Mouse (Mus musculus) heart, embryonic 13.5 days (tissue): ENCODE data around the gene Epor. TPM values are rescaled to one million over a fixed set of nuclear protein-coding genes. Genes with fewer than 3 reads are reported as not detected.
A peak's percentile ranks its signal among the peaks of the same experiment; 100 is the strongest.

Experiments used
- ATAC-seq: fragments of 200-750 bp; cut with Nextera tagmentation; 2 replicates; pipeline ENCODE4 v1.8.0; 2017; ENCODE audit warnings: moderate TSS enrichment; ENCODE audit not compliant: insufficient number of reproducible peaks, low FRiP score, low TSS enrichment; ENCODE audit errors: extremely low read depth
- H3K27ac ChIP-seq: fragments of 300-500 bp; sonication (generic); replicated peaks from 2 replicates; pipeline ENCODE4 v1.5.1; 2015; ENCODE audit warnings: moderate library complexity, mild to moderate bottlenecking, inconsistent platforms
- H3K27me3 ChIP-seq: fragments of 300-500 bp; sonication (generic); replicated peaks from 2 replicates; pipeline ENCODE4 v1.6.1; 2015; ENCODE audit warnings: mild to moderate bottlenecking, inconsistent platforms
- H3K36me3 ChIP-seq: fragments of 300-500 bp; sonication (generic); 2 replicates; pipeline ENCODE4 v1.6.1; 2015; ENCODE audit warnings: mild to moderate bottlenecking, inconsistent platforms
- H3K4me1 ChIP-seq: fragments of 300-500 bp; sonication (generic); 2 replicates; pipeline ENCODE4 v1.6.1; 2015; ENCODE audit warnings: inconsistent platforms
- H3K4me2 ChIP-seq: fragments of 300-500 bp; sonication (generic); 2 replicates; pipeline ENCODE4 v1.6.1; 2015; ENCODE audit warnings: inconsistent platforms, mild to moderate bottlenecking, moderate library complexity
- H3K4me3 ChIP-seq: fragments of 300-500 bp; sonication (generic); 2 replicates; pipeline ENCODE4 v1.5.1; 2015; ENCODE audit warnings: moderate library complexity, mild to moderate bottlenecking, inconsistent platforms
- H3K9ac ChIP-seq: fragments of 300-500 bp; sonication (generic); 2 replicates; pipeline ENCODE4 v1.6.1; 2015; ENCODE audit warnings: inconsistent platforms, mild to moderate bottlenecking, moderate library complexity
- H3K9me3 ChIP-seq: fragments of 300-500 bp; sonication (generic); 2 replicates; pipeline ENCODE4 v1.6.1; 2016; ENCODE audit warnings: inconsistent platforms
- WGBS: fragments of 180-500 bp; shearing (Covaris S2); methylation state at CpG from one replicate; pipeline ENCODE4 v1.1.7; 2015; ENCODE audit warnings: mixed read lengths; 5-methylcytosine and 5-hydroxymethylcytosine counted together
- polyA plus RNA-seq: library from polyadenylated mRNA; unstranded; fragments of >200 nt; fragmentation: Nextera tagmentation; extraction: Ambion mirVana; gene quantifications from 2 replicates; pipeline ENCODE4 v1.2.1, GENCODE M21; 2015

Gene Epor
- 7.3 and 8.5 TPM in 2 replicates for polyA plus RNA-seq

DNA sequence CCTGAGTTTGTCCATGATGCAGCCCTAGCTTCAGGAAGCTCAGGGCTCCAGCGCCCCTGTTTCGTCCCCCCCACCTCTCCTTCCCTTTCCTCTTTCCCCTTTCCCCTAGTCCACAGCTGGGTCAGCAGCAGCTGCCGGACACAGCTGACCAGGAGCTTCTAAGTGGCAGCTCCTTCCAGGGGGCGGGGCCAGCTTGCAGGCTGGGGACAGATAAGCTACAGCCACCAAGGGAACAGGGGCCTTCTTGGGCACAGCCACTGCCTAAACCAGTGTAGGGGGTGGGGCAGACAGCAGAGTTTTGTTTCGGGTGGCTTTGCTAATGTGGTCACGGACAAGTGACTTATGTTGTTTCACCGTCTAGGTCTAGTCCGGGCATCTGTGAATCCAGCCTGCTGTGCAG lies at the start of gene Epor:
TSS of gene Epor (minus strand) at position 90 of the 400 bp plus-strand sequence.
- ATAC-seq, result peak; percentile 79

DNA sequence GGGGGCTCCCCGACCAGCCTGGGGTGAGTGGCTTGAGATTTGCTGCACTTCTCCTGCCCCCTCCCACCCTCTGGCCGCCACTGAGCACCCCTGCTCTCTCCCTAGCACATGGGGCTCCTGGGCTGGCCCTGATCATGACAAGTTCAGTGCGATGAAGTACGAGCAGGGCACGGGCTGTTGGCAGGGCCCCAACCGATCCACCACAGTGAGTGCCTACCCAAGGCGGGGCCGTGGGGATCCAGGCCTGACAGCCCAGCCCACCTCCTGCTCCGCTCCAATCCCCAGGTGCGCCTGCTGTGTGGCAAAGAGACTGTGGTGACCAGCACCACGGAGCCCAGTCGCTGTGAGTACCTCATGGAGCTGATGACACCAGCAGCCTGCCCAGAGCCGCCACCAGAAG lies 49.4 kb upstream of the Epor start:
- peaks cover 71% of the 10 kb centered on the region for H3K36me3 ChIP-seq
- H3K4me1 ChIP-seq, result no peaks in the 10 kb centered on the region
- no peak overlapping the region for H3K4me2 ChIP-seq
- no peaks in the 10 kb centered on the region for H3K27me3 ChIP-seq
- WGBS, result 93% methylated on average over 13 of the region's 13 CpGs
- no peak for ATAC-seq
- no peak overlapping the region for H3K9ac ChIP-seq
- no peak overlapping the region for H3K27ac ChIP-seq
- H3K4me3 ChIP-seq, result no peak overlapping the region
- no peaks in the 10 kb centered on the region for H3K9me3 ChIP-seq

More for the DNA sequence above, at the start of gene Epor:
- Histone ChIP-seq H3K9me3 (no peaks in the 10 kb centered on the region), H3K27me3 (peaks cover 36% of the 10 kb centered on the region), H3K36me3 (peaks cover 12% of the 10 kb centered on the region; the same call in 1 of the 2 replicates), H3K4me1 (peaks cover 39% of the 10 kb centered on the region), H3K4me2 (peak within 1 kb of the TSS; percentile 81), H3K27ac (peak within 1 kb of the TSS; percentile 71), H3K9ac (peak within 1 kb of the TSS; percentile 74), H3K4me3 (peak within 1 kb of the TSS; percentile 54)
- WGBS, result 5% methylated on average over 8 of the region's 8 CpGs

DNA sequence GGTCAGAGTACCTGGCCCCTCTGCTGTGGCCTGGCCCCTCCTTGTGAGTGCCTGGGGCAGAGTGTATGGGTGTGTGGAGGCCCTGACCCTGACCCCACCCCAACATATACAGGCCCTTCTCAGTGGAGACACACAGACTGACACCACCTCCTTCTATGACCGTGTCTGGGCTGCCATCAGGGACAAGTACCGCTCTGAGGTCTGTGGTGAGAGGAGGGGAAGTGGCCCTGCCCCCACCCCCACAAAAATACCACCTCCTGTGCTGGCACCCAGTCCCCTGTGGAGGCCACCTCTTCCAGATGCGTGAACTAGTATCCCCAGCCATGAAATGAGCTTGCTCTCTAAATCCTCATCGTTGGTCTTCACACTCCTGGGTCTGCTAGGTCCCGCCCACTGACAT lies 47.7 kb upstream of the Epor start:
- no peak for ATAC-seq
- Histone ChIP-seq H3K4me3 (no peak overlapping the region), H3K4me2 (no peak overlapping the region), H3K27ac (no peak overlapping the region), H3K4me1 (no peaks in the 10 kb centered on the region), H3K9ac (no peak overlapping the region), H3K36me3 (peaks cover 88% of the 10 kb centered on the region), H3K9me3 (no peaks in the 10 kb centered on the region), H3K27me3 (no peaks in the 10 kb centered on the region)
- WGBS, result 85% methylated on average over 5 of the region's 5 CpGs

DNA sequence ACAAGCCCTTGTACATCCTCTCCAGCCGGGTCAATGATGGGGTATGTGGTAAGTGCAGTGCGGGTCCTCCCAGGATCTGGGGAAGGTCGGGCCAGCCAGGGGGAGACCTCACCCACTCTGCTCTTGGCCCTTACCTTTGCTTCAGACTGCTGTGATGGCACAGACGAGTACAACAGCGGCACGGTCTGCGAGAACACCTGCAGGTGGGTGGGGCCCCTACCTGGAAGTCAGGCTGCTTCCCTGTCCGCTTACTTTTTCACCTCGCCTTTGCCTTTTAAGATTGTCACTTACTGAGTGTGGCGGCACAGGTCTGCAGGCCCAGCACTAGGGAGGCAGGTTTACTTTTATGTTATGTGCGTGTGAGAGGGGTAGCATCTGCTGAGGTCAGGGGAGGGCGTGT lies 41.2 kb upstream of the Epor start:
- no peak overlapping the region for H3K27ac ChIP-seq
- H3K27me3 ChIP-seq, result peaks cover 7% of the 10 kb centered on the region; the same call in 1 of the 2 replicates
- no peaks in the 10 kb centered on the region for H3K9me3 ChIP-seq
- H3K4me2 ChIP-seq, result no peak overlapping the region
- 91% methylated on average over 12 of the region's 12 CpGs for whole genome bisulfite sequencing
- ATAC-seq, result no peak
- H3K36me3 ChIP-seq, result peaks cover 57% of the 10 kb centered on the region
- H3K4me3 ChIP-seq, result no peak overlapping the region
- peaks cover 22% of the 10 kb centered on the region for H3K4me1 ChIP-seq
- H3K9ac ChIP-seq, result no peak overlapping the region

DNA sequence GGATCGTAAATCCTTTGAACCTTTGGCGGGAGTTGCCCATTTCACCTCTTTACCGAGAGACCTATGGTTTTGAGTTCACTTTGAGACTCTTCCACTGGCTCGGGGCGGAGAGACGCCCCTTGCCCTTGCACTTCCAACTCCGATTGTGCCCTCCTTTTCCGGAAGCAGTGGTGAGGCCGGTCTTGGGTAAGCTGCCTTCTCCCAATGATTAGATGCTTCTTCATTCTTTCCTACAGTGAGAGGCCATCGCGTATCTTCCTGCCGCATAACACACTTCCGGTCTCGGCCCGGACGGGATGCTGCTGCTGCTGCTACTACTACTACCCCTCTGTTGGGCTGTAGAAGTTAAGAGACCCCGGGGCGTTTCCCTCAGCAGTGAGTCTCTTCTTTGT lies 39.9 kb upstream of the Epor start:
- peak overlapping the region; percentile 75 for H3K4me3 ChIP-seq
- H3K27me3 ChIP-seq, result peaks cover 16% of the 10 kb centered on the region; the same call in 1 of the 2 replicates
- no peaks in the 10 kb centered on the region for H3K9me3 ChIP-seq
- no peak for ATAC-seq
- peaks cover 22% of the 10 kb centered on the region for H3K4me1 ChIP-seq
- H3K27ac ChIP-seq, result peak overlapping the region; percentile 68
- peak overlapping the region; percentile 93 for H3K4me2 ChIP-seq
- WGBS, result under 1% methylated on average over 18 of the region's 18 CpGs
- peaks cover 43% of the 10 kb centered on the region for H3K36me3 ChIP-seq
- peak overlapping the region; percentile 85 for H3K9ac ChIP-seq

DNA sequence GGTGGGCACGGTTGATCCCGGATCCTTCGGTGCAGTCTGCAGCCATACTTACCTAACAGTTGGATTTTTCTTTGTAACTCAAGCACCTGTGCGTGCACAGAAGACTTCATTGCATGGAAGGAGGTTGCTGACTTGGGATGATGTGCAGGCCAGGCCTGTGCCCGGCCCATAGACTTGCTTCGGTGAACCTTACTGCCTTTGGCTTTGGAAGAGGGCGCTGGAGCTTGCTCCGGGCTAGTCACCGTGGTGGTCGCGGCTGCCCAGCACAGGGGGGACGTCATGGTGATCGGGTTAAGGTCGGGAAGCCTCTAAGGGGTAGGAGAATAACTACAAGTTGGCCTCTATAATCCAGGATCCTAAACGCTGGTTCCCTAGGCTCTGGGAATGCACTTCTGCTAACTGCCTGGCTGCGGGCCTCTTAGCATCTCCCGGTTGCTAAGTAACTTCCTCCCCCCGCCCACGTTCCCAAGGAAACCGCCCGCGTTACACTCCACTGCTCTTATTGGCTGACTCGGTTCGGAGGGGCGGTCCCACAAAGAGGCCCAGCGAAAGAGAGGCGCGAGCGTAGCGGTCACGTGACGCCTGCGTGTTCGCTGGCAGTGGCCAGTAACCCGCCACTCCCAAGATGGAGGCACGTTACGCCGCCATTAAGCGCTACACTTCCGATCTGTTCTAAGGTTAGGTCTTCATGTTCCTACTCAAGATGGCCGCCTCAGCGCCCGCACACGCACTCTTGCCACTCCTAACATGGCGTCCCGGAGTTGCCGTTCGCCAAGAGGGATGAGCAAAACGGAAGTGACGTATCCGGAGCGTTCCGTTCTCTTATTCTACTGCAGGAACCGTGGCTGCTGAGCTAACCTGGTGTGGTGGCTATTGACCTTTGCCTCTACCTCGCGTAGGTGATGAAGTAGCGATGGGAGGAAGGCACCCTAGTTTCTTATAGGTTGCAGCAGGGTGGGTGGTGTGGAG lies 39.2 kb upstream of the Epor start, which contains the start of the genes Ccdc151 and Prkcsh:
TSS of gene Ccdc151 (minus strand) at position 441 of the 969 bp plus-strand sequence.
TSS of gene Prkcsh (plus strand) at position 613 of the 969 bp plus-strand sequence.
- Histone ChIP-seq H3K9me3 (no peaks in the 10 kb centered on the region), H3K4me2 (peak within 1 kb of the TSS; percentile 93), H3K4me3 (peak within 1 kb of the TSS; percentile 75), H3K4me1 (peaks cover 22% of the 10 kb centered on the region), H3K36me3 (peaks cover 37% of the 10 kb centered on the region), H3K27me3 (peaks cover 22% of the 10 kb centered on the region), H3K9ac (peak within 1 kb of the TSS; percentile 85), H3K27ac (peak within 1 kb of the TSS; percentile 68)
- 7% methylated on average over 57 of the region's 57 CpGs for WGBS
- peak; percentile 99 for ATAC-seq

DNA sequence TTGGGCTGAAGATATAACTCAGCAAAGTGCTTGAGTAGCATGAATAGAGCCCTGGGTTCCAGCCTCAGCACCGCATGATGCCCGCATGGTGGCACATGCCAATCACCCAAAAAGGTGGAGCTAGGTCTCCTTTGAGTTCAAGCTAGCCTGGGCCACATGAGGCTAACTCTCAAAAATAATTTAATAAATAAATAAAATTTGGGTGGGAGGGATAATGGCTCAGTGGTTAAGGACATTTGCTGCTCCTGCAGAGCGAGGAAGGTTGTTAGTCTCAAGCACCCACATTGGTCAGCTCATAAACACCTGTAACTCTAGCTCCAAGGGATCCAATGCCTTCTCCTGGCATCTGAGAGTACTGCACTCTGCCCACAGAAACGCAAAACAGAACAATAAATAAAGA lies 38.3 kb upstream of the Epor start:
- Histone ChIP-seq H3K4me3 (no peak overlapping the region), H3K27me3 (peaks cover 24% of the 10 kb centered on the region), H3K9ac (no peak overlapping the region), H3K9me3 (no peaks in the 10 kb centered on the region), H3K27ac (no peak overlapping the region), H3K4me2 (no peak overlapping the region), H3K36me3 (peaks cover 28% of the 10 kb centered on the region), H3K4me1 (peaks cover 22% of the 10 kb centered on the region)
- WGBS, result 82% methylated on average over 4 of the region's 4 CpGs
- no peak for ATAC-seq

DNA sequence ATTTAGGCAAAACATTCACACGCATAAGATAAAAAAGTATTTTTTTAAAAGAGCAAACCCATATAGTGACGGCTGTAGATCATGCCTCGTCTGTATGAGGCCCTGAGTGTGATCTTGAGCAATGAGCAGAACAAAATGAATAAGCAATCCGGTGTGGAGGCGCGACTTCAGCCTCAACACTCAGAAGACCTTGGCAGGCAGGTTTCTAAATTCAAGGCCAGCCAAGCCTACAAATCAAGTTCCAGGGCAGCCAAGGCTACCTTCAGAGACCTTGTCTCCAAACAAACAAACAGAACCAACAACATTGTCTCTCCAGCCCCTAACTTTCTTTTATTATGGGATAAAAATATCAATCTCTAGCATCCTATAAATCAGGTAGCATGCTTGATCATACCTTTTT lies 37.0 kb upstream of the Epor start:
- Histone ChIP-seq H3K9me3 (no peaks in the 10 kb centered on the region), H3K4me1 (peaks cover 22% of the 10 kb centered on the region), H3K9ac (no peak overlapping the region), H3K27me3 (peaks cover 26% of the 10 kb centered on the region), H3K27ac (no peak overlapping the region), H3K4me3 (no peak overlapping the region), H3K36me3 (peaks cover 15% of the 10 kb centered on the region), H3K4me2 (no peak overlapping the region)
- 85% methylated on average over 6 of the region's 6 CpGs for WGBS
- ATAC-seq, result no peak

DNA sequence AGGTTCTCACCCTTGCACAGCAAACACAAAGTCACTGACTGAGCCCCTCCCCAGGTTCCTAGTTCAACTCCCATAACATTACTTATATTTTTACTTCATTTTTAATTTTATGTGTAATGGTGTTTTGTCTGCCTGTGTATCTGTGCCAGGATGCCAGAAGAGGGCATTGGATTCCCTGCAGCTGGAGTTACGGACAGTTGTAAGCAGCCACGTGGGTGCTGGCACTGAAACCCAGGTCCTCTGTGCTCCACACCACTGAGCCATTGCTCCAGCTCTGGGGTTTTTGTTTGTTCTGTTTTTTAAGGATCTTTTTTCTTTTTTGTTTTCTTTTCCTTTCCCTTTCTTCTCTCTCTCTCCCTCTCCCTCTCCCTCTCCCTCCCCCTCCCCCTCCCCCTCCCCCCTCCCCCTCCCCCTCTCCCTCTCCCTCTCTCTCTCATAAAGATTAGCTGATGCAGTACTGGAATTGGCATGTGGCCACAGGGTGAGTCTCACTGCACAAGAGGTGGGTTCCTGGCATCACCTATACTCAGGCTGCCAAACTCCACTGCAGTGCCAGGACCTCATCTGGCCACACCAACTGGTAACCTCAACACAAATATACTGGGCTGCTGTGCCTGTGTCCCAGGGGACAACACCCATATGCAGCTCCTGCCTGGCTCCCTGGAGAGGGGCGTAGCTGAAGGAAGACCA lies 33.0 kb upstream of the Epor start:
- peaks cover 62% of the 10 kb centered on the region for H3K27me3 ChIP-seq
- no peak for ATAC-seq
- H3K4me2 ChIP-seq, result no peak overlapping the region

DNA sequence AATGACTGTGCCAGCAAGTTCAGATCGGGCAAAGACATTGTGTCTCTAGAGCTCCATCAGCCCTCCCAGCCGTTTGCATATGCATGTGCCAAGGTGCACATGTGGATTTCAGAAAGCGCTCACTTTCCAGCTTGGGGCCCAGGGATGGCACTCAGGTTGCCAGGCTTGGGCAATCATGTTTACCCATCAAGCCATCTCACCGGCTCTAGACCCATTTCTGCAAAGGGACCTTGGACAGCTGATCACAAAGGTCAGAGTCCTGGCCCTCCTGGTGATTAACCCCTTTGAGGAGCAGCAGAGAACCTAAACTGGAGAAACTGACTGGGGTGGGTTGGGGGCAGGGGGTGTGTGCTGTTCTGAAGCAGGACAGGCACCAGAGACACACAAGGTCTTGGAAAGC lies 28.9 kb upstream of the Epor start:
- Histone ChIP-seq H3K4me3 (no peak overlapping the region), H3K9ac (no peak overlapping the region), H3K36me3 (no peaks in the 10 kb centered on the region), H3K9me3 (no peaks in the 10 kb centered on the region), H3K27ac (no peak overlapping the region), H3K4me2 (no peak overlapping the region), H3K27me3 (peaks cover 81% of the 10 kb centered on the region), H3K4me1 (peaks cover 23% of the 10 kb centered on the region)
- ATAC-seq, result no peak
- 75% methylated on average over 4 of the region's 4 CpGs for WGBS

More for the DNA sequence above, 33.0 kb upstream of the Epor start:
- no peaks in the 10 kb centered on the region for H3K36me3 ChIP-seq
- H3K4me3 ChIP-seq, result no peak overlapping the region
- H3K9me3 ChIP-seq, result no peaks in the 10 kb centered on the region
- H3K27ac ChIP-seq, result no peak overlapping the region
- H3K4me1 ChIP-seq, result no peaks in the 10 kb centered on the region
- 76% methylated on average over 3 of the region's 3 CpGs for WGBS
- H3K9ac ChIP-seq, result no peak overlapping the region
